Mouse (Mus musculus) neural tube, embryonic 11.5 days (tissue): ENCODE measurements around the gene Cend1. TPM values are rescaled to one million over a fixed set of nuclear protein-coding genes. Genes with fewer than 3 reads are reported as not detected.

ENCODE experiments used
- ATAC-seq: fragments of 200-750 bp; cut with Nextera tagmentation; 2 replicates; pipeline ENCODE4 v1.8.0; 2017; ENCODE audit warnings: moderate number of reproducible peaks, mild to moderate bottlenecking, moderate TSS enrichment, moderate library complexity; ENCODE audit not compliant: insufficient read depth, low FRiP score, low TSS enrichment
- DNase-seq: peaks from one replicate; pipeline ENCODE4 v3.0.0-alpha.2; 2015; ENCODE audit warnings: low spot score
- H3K27ac ChIP-seq: fragments of 300-500 bp; sonication (generic); 2 replicates; pipeline ENCODE4 v1.5.1; 2014; ENCODE audit warnings: low read depth, mild to moderate bottlenecking, low read length
- H3K27me3 ChIP-seq: fragments of 300-500 bp; sonication (generic); 2 replicates; pipeline ENCODE4 v1.6.1; 2014; ENCODE audit warnings: mild to moderate bottlenecking, low read length, mixed read lengths; ENCODE audit not compliant: control insufficient read depth, insufficient read depth
- H3K36me3 ChIP-seq: fragments of 300-500 bp; sonication (generic); 2 replicates; pipeline ENCODE4 v1.6.1; 2014; ENCODE audit warnings: mild to moderate bottlenecking, low read length, moderate library complexity, mixed read lengths; ENCODE audit not compliant: control insufficient read depth, insufficient read depth
- H3K4me1 ChIP-seq: fragments of 300-500 bp; sonication (generic); 2 replicates; pipeline ENCODE4 v1.6.1; 2014; ENCODE audit warnings: low read length, mixed read lengths; ENCODE audit not compliant: control insufficient read depth, insufficient read depth
- H3K4me2 ChIP-seq: fragments of 300-500 bp; sonication (generic); 2 replicates; pipeline ENCODE4 v1.6.1; 2014; ENCODE audit warnings: low read depth, mild to moderate bottlenecking, moderate library complexity
- H3K4me3 ChIP-seq: fragments of 300-500 bp; sonication (generic); 2 replicates; pipeline ENCODE4 v1.5.1; 2014; ENCODE audit warnings: low read depth, low read length
- H3K9ac ChIP-seq: fragments of 300-500 bp; sonication (generic); 2 replicates; pipeline ENCODE4 v1.6.1; 2014; ENCODE audit warnings: mild to moderate bottlenecking, low read length
- H3K9me3 ChIP-seq: fragments of 300-500 bp; sonication (generic); 2 replicates; pipeline ENCODE4 v1.6.1; 2016; ENCODE audit warnings: low read length; ENCODE audit not compliant: control insufficient read depth
- WGBS: fragments of 180-500 bp; shearing (Covaris S2); extraction: QIAGEN DNeasy Blood & Tissue Kit; methylation state at CpG from one replicate; pipeline ENCODE4 v1.1.7; 2014; 5-methylcytosine and 5-hydroxymethylcytosine counted together
- polyA plus RNA-seq: library from polyadenylated mRNA; unstranded; fragments of >200 nt; fragmentation: Nextera tagmentation; extraction: Ambion mirVana; gene quantifications from 2 replicates; pipeline ENCODE4 v1.2.1, GENCODE M21; 2014

The Cend1 gene
- polyA plus RNA-seq, 1 experiment from 2014 or later: 13.9 TPM

- peaks cover 12% of the 10 kb centered on the region for H3K4me1 ChIP-seq
- no peak for DNase-seq
- no peak overlapping the region for H3K4me3 ChIP-seq
- H3K27me3 ChIP-seq: no peaks in the 10 kb centered on the region
- WGBS: 43% methylated on average over 3 of the region's 3 CpGs
- no peak for ATAC-seq
- no peaks in the 10 kb centered on the region for H3K9me3 ChIP-seq
- H3K36me3 ChIP-seq: no peaks in the 10 kb centered on the region
- H3K4me2 ChIP-seq: no peak overlapping the region
- H3K27ac ChIP-seq: no peak overlapping the region
- H3K9ac ChIP-seq: no peak overlapping the region
These were observed 40.7 kb downstream of the Cend1 start for GRCm38 (mm10) chr7:141388487-141389109.

- H3K36me3 ChIP-seq: no peaks in the 10 kb centered on the region
- WGBS: 58% methylated on average over 2 of the region's 2 CpGs
- no peak overlapping the region for H3K27ac ChIP-seq
- no peak overlapping the region for H3K4me2 ChIP-seq
- H3K9me3 ChIP-seq: no peaks in the 10 kb centered on the region
- peaks cover 9% of the 10 kb centered on the region for H3K4me1 ChIP-seq
- no peaks in the 10 kb centered on the region for H3K27me3 ChIP-seq
- no peak overlapping the region for H3K4me3 ChIP-seq
- H3K9ac ChIP-seq: no peak overlapping the region
- DNase-seq (no peak), ATAC-seq (no peak)
These were observed 41.3 kb downstream of the Cend1 start for GRCm38 (mm10) chr7:141387807-141388486.

GRCm38 (mm10) chr7:141381068-141381835 is 48.0 kb downstream of the Cend1 start:
- H3K27ac ChIP-seq: no peak overlapping the region
- ATAC-seq: no peak
- no peak overlapping the region for H3K4me2 ChIP-seq
- H3K9me3 ChIP-seq: no peaks in the 10 kb centered on the region
- no peaks in the 10 kb centered on the region for H3K27me3 ChIP-seq
- 81% methylated on average over 4 of the region's 4 CpGs for WGBS
- no peaks in the 10 kb centered on the region for H3K4me1 ChIP-seq
- no peak for DNase-seq
- no peak overlapping the region for H3K9ac ChIP-seq
- no peak overlapping the region for H3K4me3 ChIP-seq
- H3K36me3 ChIP-seq: no peaks in the 10 kb centered on the region

GRCm38 (mm10) chr7:141379584-141379983 is 49.7 kb downstream of the Cend1 start:
- Histone ChIP-seq H3K4me2 (no peak overlapping the region), H3K9me3 (no peaks in the 10 kb centered on the region), H3K4me1 (no peaks in the 10 kb centered on the region), H3K27ac (no peak overlapping the region), H3K27me3 (no peaks in the 10 kb centered on the region), H3K4me3 (no peak overlapping the region), H3K36me3 (no peaks in the 10 kb centered on the region), H3K9ac (no peak overlapping the region)
- WGBS: 36% methylated on average over 4 of the region's 4 CpGs
- no peak for DNase-seq
- no peak for ATAC-seq

Other genes starting within 250 kb of the Cend1 start
- 111 and 122 TPM in 2 replicates for gene Hras, start 235.5 kb downstream of the Cend1 start, polyA plus RNA-seq
- gene Lrrc56, start 235.3 kb downstream of the Cend1 start, polyA plus RNA-seq: 9.1 and 9.5 TPM in 2 replicates
- 1.9 and 2.0 TPM in 2 replicates for gene Lmntd2, start 215.4 kb downstream of the Cend1 start, polyA plus RNA-seq
- gene Rassf7, start 213.6 kb downstream of the Cend1 start, polyA plus RNA-seq: 34.4 and 45.7 TPM in 2 replicates
- 90.3 and 93.3 TPM in 2 replicates for gene Phrf1, start 200.7 kb downstream of the Cend1 start, polyA plus RNA-seq
- gene Irf7, start 163.0 kb downstream of the Cend1 start, polyA plus RNA-seq: 0.56 and 0.78 TPM in 2 replicates
- not detected in 2 replicates for gene Cdhr5, start 152.7 kb downstream of the Cend1 start, polyA plus RNA-seq
- 13.2 and 13.7 TPM in 2 replicates for gene Sct, start 150.4 kb downstream of the Cend1 start, polyA plus RNA-seq
- 0.43 and 0.61 TPM in 2 replicates for gene Drd4, start 137.5 kb downstream of the Cend1 start, polyA plus RNA-seq
- gene Deaf1, start 101.8 kb downstream of the Cend1 start, polyA plus RNA-seq: 72.3 and 90.1 TPM in 2 replicates
- 29.3 and 32.6 TPM in 2 replicates for gene Tmem80, start 101.8 kb downstream of the Cend1 start, polyA plus RNA-seq
- gene Eps8l2, start 90.6 kb downstream of the Cend1 start, polyA plus RNA-seq: 2.2 TPM in 2 replicates
- 359 and 371 TPM in 2 replicates for gene Taldo1, start 37.3 kb downstream of the Cend1 start, polyA plus RNA-seq
- 44.1 and 46.0 TPM in 2 replicates for gene Gatd1, start 15.4 kb downstream of the Cend1 start, polyA plus RNA-seq
- 45.2 and 45.8 TPM in 2 replicates for gene Slc25a22, start 8.4 kb upstream of the Cend1 start, polyA plus RNA-seq
- 9.5 and 10.3 TPM in 2 replicates for gene Pidd1, start 14.5 kb upstream of the Cend1 start, polyA plus RNA-seq
- gene Rplp2, start 17.9 kb upstream of the Cend1 start, polyA plus RNA-seq: 898 and 979 TPM in 2 replicates
- 14.8 and 17.6 TPM in 2 replicates for gene Pnpla2, start 25.7 kb upstream of the Cend1 start, polyA plus RNA-seq
- 2.8 and 6.4 TPM in 2 replicates for gene Cracr2b, start 31.6 kb upstream of the Cend1 start, polyA plus RNA-seq
- 44.3 and 52.2 TPM in 2 replicates for gene Cd151, start 37.9 kb upstream of the Cend1 start, polyA plus RNA-seq
- gene Polr2l, start 45.6 kb upstream of the Cend1 start, polyA plus RNA-seq: 76.9 and 79.2 TPM in 2 replicates
- 32.4 and 35.8 TPM in 2 replicates for gene Tspan4, start 45.7 kb upstream of the Cend1 start, polyA plus RNA-seq
- gene Chid1, start 110.4 kb upstream of the Cend1 start, polyA plus RNA-seq: 28.2 and 32.9 TPM in 2 replicates
- 89.6 and 100 TPM in 2 replicates for gene Ap2a2, start 132.7 kb upstream of the Cend1 start, polyA plus RNA-seq
- gene Muc6, start 225.8 kb upstream of the Cend1 start, polyA plus RNA-seq: 0.19 and 0.20 TPM in 2 replicates